Comparison of ENCODE assay signal across 20 mouse cellular contexts in the genomic region with DNA sequence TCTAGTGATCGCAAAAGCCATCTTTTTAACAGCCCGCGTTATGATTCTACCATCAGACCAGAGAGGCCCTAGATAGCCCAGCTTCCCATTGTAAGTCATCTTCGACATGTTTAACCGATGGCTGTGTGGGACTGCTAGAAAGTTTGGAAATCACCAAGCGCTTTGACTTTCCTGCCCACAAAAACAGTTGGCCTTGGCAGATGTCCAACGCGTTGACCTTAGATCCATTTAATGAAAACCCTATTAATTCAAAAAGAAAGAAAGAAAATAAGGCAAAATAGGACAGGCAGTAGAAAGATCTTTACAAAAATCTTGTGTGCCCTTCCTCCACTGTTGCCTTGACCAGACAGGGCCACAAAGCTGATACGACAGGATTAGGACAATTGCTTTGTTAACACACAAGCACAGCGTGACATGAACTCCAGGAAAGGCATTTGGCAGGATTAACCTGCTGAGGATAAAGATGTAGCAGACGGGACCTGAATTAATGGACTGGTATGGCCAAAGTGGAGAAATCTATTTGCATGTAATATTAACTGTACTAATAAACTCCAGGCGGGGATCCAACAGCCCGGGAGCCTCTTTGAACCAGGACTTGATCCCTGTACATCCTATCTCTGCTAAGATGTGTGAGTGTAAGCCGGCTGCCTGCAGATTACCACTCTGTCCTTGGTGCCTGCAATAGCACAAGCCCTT.
A peak's percentile ranks its signal among the peaks of the same experiment; 100 is the strongest.
DNase-seq lines count a peak whose midpoint lies in the region; ATAC-seq lines count a peak whose summit lies in the region.
"Had no signal": no experiment of that assay in that cellular context is flagged by ENCODE, and none has a peak within 500 bp of the region (broad histone marks: within the 10 kb centered on the region; RNA-seq: fewer than 3 reads in every experiment).

No protein-coding gene starts in this region.

- H3K4me3 ChIP-seq in midbrain, embryonic 11.5 days (ENCODE audit: low read depth, low read length) = no peak overlapping the region
- no peak overlapping the region for H3K4me3 ChIP-seq in midbrain, embryonic 16.5 days (ENCODE audit: low read depth, low read length)
- H3K4me3 ChIP-seq: forebrain, embryonic 13.5 days; hindbrain, embryonic 15.5 days; neural tube, embryonic 12.5 days had no signal

- peaks cover 37% of the 10 kb centered on the region for H3K27me3 ChIP-seq in midbrain, embryonic 11.5 days (ENCODE audit: control insufficient read depth, insufficient read depth, low read length)
- 0 out of 2 replicates have a peak, but pooled peaks cover 3% of the 10 kb centered on the region for H3K27me3 ChIP-seq in midbrain, embryonic 16.5 days (ENCODE audit: control insufficient read depth, insufficient read depth, low read depth, low read length)
- H3K27me3 ChIP-seq: hindbrain, embryonic 15.5 days; neural tube, embryonic 12.5 days had no signal

- H3K4me1 ChIP-seq in midbrain, embryonic 11.5 days (ENCODE audit: control insufficient read depth, insufficient read depth, low read length) = peaks cover 7% of the 10 kb centered on the region
- peaks cover 5% of the 10 kb centered on the region; the same call in 1 of the 2 replicates for H3K4me1 ChIP-seq in midbrain, embryonic 16.5 days (ENCODE audit: control insufficient read depth, insufficient read depth, low read length)

- no peaks in the 10 kb centered on the region for H3K36me3 ChIP-seq in midbrain, embryonic 11.5 days (ENCODE audit: control insufficient read depth, insufficient read depth, low read length)
- H3K36me3 ChIP-seq in midbrain, embryonic 16.5 days (ENCODE audit: control insufficient read depth, insufficient read depth, low read length) = no peaks in the 10 kb centered on the region
- H3K36me3 ChIP-seq: neural tube, embryonic 12.5 days had no signal

- H3K9me3 ChIP-seq in midbrain, embryonic 11.5 days (ENCODE audit: control insufficient read depth, low read length) = no peaks in the 10 kb centered on the region
- no peaks in the 10 kb centered on the region for H3K9me3 ChIP-seq in midbrain, embryonic 16.5 days (replicated peaks; ENCODE audit: control insufficient read depth, low read length, poor library complexity, severe bottlenecking)
- H3K9me3 ChIP-seq: forebrain, embryonic 13.5 days; hindbrain, embryonic 15.5 days; neural tube, embryonic 12.5 days had no signal

- peak; percentile 17 to 31 for DNase-seq in cerebellum, postnatal 25 days
- no peak for DNase-seq in cerebellum, adult 8-10 months
- DNase-seq in midbrain, embryonic 11.5 days (ENCODE audit: low spot score, missing footprints) = peak; percentile 90
- DNase-seq in fat pad, adult 2 months (ENCODE audit: extremely low read depth, low read depth, low spot score) = peak; percentile 81
- DNase-seq in lung, postnatal 14 days = no peak
- no peak for DNase-seq in kidney, postnatal 25 days
- DNase-seq in kidney, postnatal 4 days = no peak
- DNase-seq: gastrocnemius, postnatal 36 days; heart, postnatal 14 days; kidney, adult 18-20 months; kidney, postnatal 36 days; liver; lung, adult 2 months; lung, postnatal 4 days; thymus, postnatal 4 days had no signal

- H3K27ac ChIP-seq in midbrain, embryonic 11.5 days (ENCODE audit: low read depth, low read length) = no peak overlapping the region
- no peak overlapping the region for H3K27ac ChIP-seq in midbrain, embryonic 16.5 days (ENCODE audit: low read length)
- H3K27ac ChIP-seq: forebrain, embryonic 13.5 days; hindbrain, embryonic 15.5 days; neural tube, embryonic 12.5 days had no signal

- no peak overlapping the region for H3K4me2 ChIP-seq in midbrain, embryonic 11.5 days
- no peak overlapping the region for H3K4me2 ChIP-seq in midbrain, embryonic 16.5 days (ENCODE audit: low read length)
- H3K4me2 ChIP-seq: forebrain, embryonic 13.5 days; heart, embryonic 11.5 days; hindbrain, embryonic 15.5 days; neural tube, embryonic 12.5 days had no signal

- peak; percentile 61; the same call in 1 of the 2 replicates for ATAC-seq in midbrain, embryonic 11.5 days (ENCODE audit: low FRiP score)
- ATAC-seq in midbrain, embryonic 16.5 days = no peak
- ATAC-seq: forebrain, embryonic 13.5 days had no signal

- no peak overlapping the region for H3K9ac ChIP-seq in midbrain, embryonic 11.5 days (ENCODE audit: low read length)
- no peak overlapping the region for H3K9ac ChIP-seq in midbrain, embryonic 16.5 days (ENCODE audit: low read depth, low read length)
- H3K9ac ChIP-seq: forebrain, embryonic 13.5 days; hindbrain, embryonic 15.5 days; neural tube, embryonic 12.5 days had no signal

- WGBS in midbrain, embryonic 11.5 days = 40% methylated on average over 14 of the region's 14 CpGs
- WGBS in midbrain, embryonic 16.5 days = 29% methylated on average over 14 of the region's 14 CpGs

Comparison
In these comparisons a context has a peak if more than half of its experiments do, and no peak if none do; other contexts are left out.
1. DNase-seq: peak in cerebellum, postnatal 25 days (2 of 2), midbrain, embryonic 11.5 days (single experiment) and fat pad, adult 2 months (single experiment); none in cerebellum, adult 8-10 months (single experiment), lung, postnatal 14 days (single experiment), kidney, postnatal 25 days (0 of 2) and kidney, postnatal 4 days (0 of 2).